Mouse (Mus musculus) G1E (cell line): ENCODE data around the gene Fut1. TPM values are rescaled to one million over a fixed set of nuclear protein-coding genes. Genes with fewer than 3 reads are reported as not detected.

Source experiments
- ATAC-seq: 2 replicates; pipeline ENCODE4 v1.8.0; 2016; ENCODE audit warnings: mild to moderate bottlenecking; ENCODE audit not compliant: insufficient number of reproducible peaks, poor library complexity, low FRiP score, severe bottlenecking; ENCODE audit errors: extremely low read depth
- DNase-seq: peaks from one replicate; pipeline ENCODE4 v3.0.0; 2012; ENCODE audit warnings: low spot score
- H3K27me3 ChIP-seq: 2 replicates; pipeline ENCODE4 v1.6.1; 2012; ENCODE audit warnings: mild to moderate bottlenecking, low read length, inconsistent platforms; ENCODE audit not compliant: insufficient read depth
- H3K36me3 ChIP-seq: replicated peaks from 2 replicates; pipeline ENCODE3; 2012; ENCODE audit warnings: mild to moderate bottlenecking, inconsistent platforms
- H3K4me1 ChIP-seq: 2 replicates; pipeline ENCODE4 v1.6.1; 2012; ENCODE audit warnings: low read depth, low read length, inconsistent platforms, mixed read lengths; ENCODE audit not compliant: insufficient read depth
- H3K4me3 ChIP-seq: 2 replicates; pipeline ENCODE4 v1.5.1; 2012; ENCODE audit warnings: low read depth, mild to moderate bottlenecking, inconsistent platforms, low read length, moderate library complexity, mixed read lengths
- H3K9me3 ChIP-seq: replicated peaks from 2 replicates; pipeline ENCODE4 v1.6.1; 2012; ENCODE audit warnings: inconsistent platforms
- CTCF ChIP-seq: IDR thresholded peaks from 2 replicates; pipeline ENCODE4 v1.5.1; 2012; ENCODE audit warnings: low read depth, low read length, inconsistent platforms, mixed read lengths
- GATA1 ChIP-seq: IDR thresholded peaks from 2 replicates; pipeline ENCODE4 v1.6.1; 2012; ENCODE audit warnings: borderline replicate concordance, low read length, inconsistent platforms, mixed read lengths
- GATA2 ChIP-seq: IDR thresholded peaks from 2 replicates; pipeline ENCODE4 v1.6.1; 2012; ENCODE audit warnings: low read depth, low read length, inconsistent platforms, borderline replicate concordance
- POLR2AphosphoS5 ChIP-seq: IDR thresholded peaks from 2 replicates; pipeline ENCODE4 v1.6.1; 2012; ENCODE audit warnings: low read depth, low read length, inconsistent platforms; ENCODE audit not compliant: insufficient replicate concordance
- TAL1 ChIP-seq: conservative IDR thresholded peaks from 2 replicates; pipeline ENCODE4 v1.6.1; 2012; ENCODE audit warnings: low read depth, low read length, inconsistent platforms, mixed read lengths
- polyA plus RNA-seq: library from polyadenylated mRNA; stranded (reverse); fragments of >175 nt; gene quantifications from 2 replicates; pipeline ENCODE4 v1.2.3, GENCODE M21; 2012
- total RNA-seq, 2 experiments: library from RNA; stranded (forward) in 1 of 2; stranded (reverse) in 1 of 2; fragments of 200-1000 nt in 1 of 2; fragments of >200 nt in 1 of 2; fragmentation: Nextera tagmentation in 1 of 2; gene quantifications; 2 replicates each; pipeline ENCODE4 v1.2.3; 2014 to 2017

The Fut1 gene
- total and polyA plus RNA-seq, 3 experiments, result 0.16 TPM; not detected in 2

GRCm38 (mm10) chr7:45642503-45643255 is 25.6 kb downstream of the Fut1 start:
- TF ChIP-seq POLR2AphosphoS5 (no peak), TAL1 (no peak), CTCF (no peak), GATA1 (no peak), GATA2 (no peak)
- no peaks in the 10 kb centered on the region for H3K9me3 ChIP-seq
- peaks cover 9% of the 10 kb centered on the region; the same call in 1 of the 2 replicates for H3K4me1 ChIP-seq
- no peaks in the 10 kb centered on the region for H3K36me3 ChIP-seq
- no peak overlapping the region for H3K4me3 ChIP-seq
- ATAC-seq (no peak), DNase-seq (no peak)
- peaks cover 57% of the 10 kb centered on the region for H3K27me3 ChIP-seq

- no peaks in the 10 kb centered on the region for H3K9me3 ChIP-seq
- peaks cover 9% of the 10 kb centered on the region; the same call in 1 of the 2 replicates for H3K4me1 ChIP-seq
- no peak for ATAC-seq
- no peak overlapping the region for H3K4me3 ChIP-seq
- peaks cover 59% of the 10 kb centered on the region for H3K27me3 ChIP-seq
- DNase-seq, result no peak
- no peaks in the 10 kb centered on the region for H3K36me3 ChIP-seq
- no peak for TF ChIP-seq TAL1
- TF ChIP-seq GATA1, result no peak
- TF ChIP-seq CTCF, result no peak
Measured at GRCm38 (mm10) chr7:45643441-45644178, 26.5 kb downstream of the Fut1 start.

- H3K9me3 ChIP-seq, result no peaks in the 10 kb centered on the region
- H3K4me3 ChIP-seq, result no peak overlapping the region
- H3K36me3 ChIP-seq, result no peaks in the 10 kb centered on the region
- peaks cover 60% of the 10 kb centered on the region for H3K27me3 ChIP-seq
- no peak for DNase-seq
- H3K4me1 ChIP-seq, result peaks cover 9% of the 10 kb centered on the region; the same call in 1 of the 2 replicates
- no peak for ATAC-seq
- TF ChIP-seq TAL1, result no peak
- no peak for TF ChIP-seq GATA1
- no peak for TF ChIP-seq POLR2AphosphoS5
- no peak for TF ChIP-seq CTCF
- TF ChIP-seq GATA2, result no peak
Measured at GRCm38 (mm10) chr7:45644183-45644582, 27.1 kb downstream of the Fut1 start.

GRCm38 (mm10) chr7:45644872-45645590 is 27.9 kb downstream of the Fut1 start:
- H3K9me3 ChIP-seq, result no peaks in the 10 kb centered on the region
- ATAC-seq, result no peak
- peaks cover 5% of the 10 kb centered on the region; the same call in 1 of the 2 replicates for H3K4me1 ChIP-seq
- H3K36me3 ChIP-seq, result no peaks in the 10 kb centered on the region
- peaks cover 58% of the 10 kb centered on the region for H3K27me3 ChIP-seq
- no peak for DNase-seq
- TF ChIP-seq CTCF (no peak), GATA1 (no peak), POLR2AphosphoS5 (no peak)
- H3K4me3 ChIP-seq, result no peak overlapping the region

- Histone ChIP-seq H3K4me1 (peaks cover 5% of the 10 kb centered on the region; the same call in 1 of the 2 replicates), H3K27me3 (peaks cover 59% of the 10 kb centered on the region)
- no peak for ATAC-seq
Measured at GRCm38 (mm10) chr7:45645591-45645971, 28.5 kb downstream of the Fut1 start.

GRCm38 (mm10) chr7:45646671-45647070 is 29.6 kb downstream of the Fut1 start:
- ATAC-seq, result no peak
- no peak for DNase-seq
- H3K36me3 ChIP-seq, result no peaks in the 10 kb centered on the region
- H3K4me3 ChIP-seq, result no peak overlapping the region
- no peaks in the 10 kb centered on the region for H3K9me3 ChIP-seq
- TF ChIP-seq GATA1 (no peak), TAL1 (no peak), POLR2AphosphoS5 (no peak), CTCF (no peak), GATA2 (no peak)
- peaks cover 5% of the 10 kb centered on the region; the same call in 1 of the 2 replicates for H3K4me1 ChIP-seq
- H3K27me3 ChIP-seq, result peaks cover 53% of the 10 kb centered on the region

More at GRCm38 (mm10) chr7:45645591-45645971, 28.5 kb downstream of the Fut1 start:
- no peaks in the 10 kb centered on the region for H3K9me3 ChIP-seq
- TF ChIP-seq TAL1 (no peak), CTCF (no peak), POLR2AphosphoS5 (no peak), GATA1 (no peak), GATA2 (no peak)
- H3K4me3 ChIP-seq, result no peak overlapping the region
- no peak for DNase-seq
- no peaks in the 10 kb centered on the region for H3K36me3 ChIP-seq
